Mouse (Mus musculus) brain, embryonic 14.5 days (tissue): ENCODE measurements at regions not wholly inside any gene's neighbourhood (a gene's known extent, or its start where the extent isn't known, plus 50 kb on each side); places are given as distances from the start of the nearest gene placed in this dataset.
A peak's percentile ranks its signal among the peaks of the same experiment; 100 is the strongest.

Source experiments
- DNase-seq: peaks from one replicate; pipeline ENCODE4 v3.0.0-alpha.2; 2011; ENCODE audit warnings: low read depth
- CTCF ChIP-seq: fragments of 200-500 bp; IDR thresholded peaks from 2 replicates; pipeline ENCODE4 v1.5.1; 2012; ENCODE audit warnings: inconsistent platforms, mild to moderate bottlenecking, moderate library complexity, borderline replicate concordance; ENCODE audit not compliant: insufficient read depth, insufficient read length; ENCODE audit errors: extremely low read depth
- POLR2A ChIP-seq: fragments of 200-500 bp; IDR thresholded peaks from 2 replicates; pipeline ENCODE4 v1.6.1; 2012; ENCODE audit warnings: mild to moderate bottlenecking, inconsistent platforms, borderline replicate concordance; ENCODE audit not compliant: poor library complexity, insufficient read depth, insufficient read length, severe bottlenecking; ENCODE audit errors: extremely low read depth

DNA sequence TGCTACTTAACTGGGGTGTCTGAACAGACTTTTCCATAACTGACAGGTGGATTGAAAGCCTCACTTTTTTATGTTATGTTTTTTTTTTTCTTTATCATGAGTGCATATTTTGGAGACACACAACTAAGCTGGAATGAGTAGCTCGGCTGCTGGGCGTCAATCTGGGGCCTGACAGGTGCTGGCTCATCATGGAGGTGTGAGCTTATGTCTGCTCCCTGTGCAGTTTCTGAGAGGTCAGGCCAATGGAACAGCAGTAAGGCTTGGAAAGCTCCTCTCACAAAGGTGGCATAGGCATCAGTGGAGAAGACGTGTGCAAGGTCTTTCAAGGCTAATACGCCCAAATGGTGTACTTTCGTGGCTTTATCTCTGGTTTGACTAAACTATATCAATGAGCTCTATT is 738.2 kb downstream of the Speer2 start:
- TF ChIP-seq CTCF (no peak), POLR2A (no peak)
- no peak for DNase-seq

- TF ChIP-seq POLR2A (no peak), CTCF (no peak)
- DNase-seq = no peak
These were observed 758.2 kb downstream of the Speer2 start for GRCm38 (mm10) chr16:69105331-69105730.

DNA sequence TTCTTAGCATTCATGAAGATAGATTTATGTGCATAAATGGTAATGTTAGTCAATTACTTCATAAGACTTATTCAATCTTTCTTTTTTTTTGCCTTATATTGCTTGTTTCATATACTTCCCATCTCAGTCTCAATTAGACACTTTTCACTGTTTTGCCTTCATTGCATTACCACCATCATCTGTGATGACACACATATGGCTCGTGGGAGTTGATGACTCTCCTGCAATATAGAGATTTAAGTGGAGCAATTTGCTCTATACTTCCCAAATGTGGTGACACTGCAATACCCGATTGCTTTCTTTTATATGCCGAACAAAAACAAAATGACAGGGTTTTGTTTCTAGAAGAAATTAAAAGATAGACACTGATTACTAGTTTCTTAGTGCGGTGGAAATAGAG is 770.5 kb downstream of the Speer2 start:
- DNase-seq = no peak
- TF ChIP-seq CTCF (no peak), POLR2A (no peak)

DNA sequence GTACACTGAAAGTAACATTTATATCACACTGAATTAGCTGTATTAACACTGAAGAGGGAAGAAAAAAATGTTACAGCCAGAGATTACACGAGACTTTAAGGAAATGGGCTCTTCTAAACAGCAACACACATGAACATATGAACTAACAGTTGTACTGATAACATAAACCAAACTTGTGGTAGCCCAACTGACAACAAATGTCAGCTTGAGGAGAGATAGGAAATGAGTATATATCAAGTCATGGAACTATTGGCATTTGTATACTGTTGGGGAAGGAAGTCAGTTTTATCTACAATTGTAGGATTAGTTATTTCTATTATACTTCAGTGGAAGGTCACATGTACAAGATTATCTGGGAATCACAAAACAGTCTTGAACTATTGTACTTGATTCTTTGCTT is 812.4 kb downstream of the Speer2 start:
- peak; percentile 2 for DNase-seq
- no peak for TF ChIP-seq POLR2A
- TF ChIP-seq CTCF = no peak
